Mouse (Mus musculus) C2C12 (cell line): ENCODE data around the gene Kcng3.

ENCODE experiments used
- CEBPB ChIP-seq: IDR thresholded peaks from one replicate; pipeline ENCODE4 v1.6.1; 2011; ENCODE audit warnings: low read depth, mild to moderate bottlenecking, control low read depth, moderate library complexity
- CTCF ChIP-seq: IDR thresholded peaks from one replicate; pipeline ENCODE4 v1.5.1; 2011; ENCODE audit not compliant: control insufficient read depth, insufficient read depth, insufficient read length
- MYOG ChIP-seq: IDR thresholded peaks from one replicate; pipeline ENCODE4 v1.6.1; 2011; ENCODE audit not compliant: control insufficient read depth, insufficient read length; ENCODE audit errors: extremely low read depth
- USF1 ChIP-seq: IDR thresholded peaks from one replicate; pipeline ENCODE4 v1.6.1; 2011; ENCODE audit warnings: low read depth, mild to moderate bottlenecking, control low read depth, moderate library complexity

DNA sequence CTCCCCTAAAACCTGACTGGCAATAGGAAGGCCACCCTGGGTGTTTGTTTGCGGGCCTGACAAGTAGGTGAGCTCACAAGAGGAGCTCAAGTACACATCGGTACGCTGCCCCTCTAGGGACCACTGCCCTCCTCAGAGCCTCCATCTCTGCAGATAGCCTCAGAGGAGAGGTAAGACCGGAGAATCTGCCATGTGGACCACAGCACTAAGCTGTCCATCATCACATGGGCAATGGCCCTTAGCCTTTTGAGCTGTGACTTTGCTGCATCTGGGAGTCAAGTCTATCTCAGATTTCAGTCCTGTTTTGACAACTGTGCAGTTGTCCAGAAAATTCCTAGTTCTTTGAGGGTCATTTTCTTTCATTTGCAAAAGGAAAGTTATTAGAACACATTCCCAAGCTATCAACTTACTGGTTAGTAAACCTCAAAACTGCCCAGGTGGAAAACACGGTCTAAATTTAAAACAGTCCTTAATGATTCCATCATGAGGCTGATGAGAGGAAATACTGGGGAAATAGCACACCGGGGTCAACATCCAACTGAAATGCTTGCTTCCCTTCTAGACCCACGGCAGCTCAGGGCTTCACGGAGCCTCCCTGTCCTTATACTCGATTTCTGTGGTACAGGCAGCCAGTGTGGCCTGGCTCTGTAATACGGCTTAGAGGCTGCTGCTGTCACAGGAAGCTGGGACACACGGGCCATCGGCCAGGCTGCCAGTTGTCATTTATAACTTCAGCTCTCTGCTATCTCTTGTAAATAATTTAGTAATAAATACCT lies 92.2 kb downstream of the Kcng3 start:
- TF ChIP-seq CTCF (no peak), CEBPB (no peak), MYOG (no peak), USF1 (no peak)
